Mouse (Mus musculus): Measurements from ENCODE around the gene Tle3. TPM values are rescaled to one million over a fixed set of nuclear protein-coding genes. Genes with fewer than 3 reads are reported as not detected.

The Tle3 gene
- polyA plus RNA-seq, 1 experiment from 2014 or later = 6.4 TPM

GRCm38 (mm10) chr9:61377706-61378479 lies 5.7 kb downstream of the Tle3 start:
- peaks cover 75% of the 10 kb centered on the region for H3K27me3 ChIP-seq (ENCODE audit: control insufficient read depth, insufficient read depth, low read length)
- no peak overlapping the region for H3K4me2 ChIP-seq (ENCODE audit: low read length)
- peaks cover 31 to 79% of the 10 kb centered on the region in 2 experiments for H3K4me1 ChIP-seq (ENCODE audit: control insufficient read depth in 2 of 2, insufficient read depth in 2 of 2, low read length in 2 of 2)

GRCm38 (mm10) chr9:61378516-61378915 lies 6.3 kb downstream of the Tle3 start:
- no peak overlapping the region for H3K9ac ChIP-seq (ENCODE audit: low read length)
- no peak overlapping the region for H3K27ac ChIP-seq (replicated peaks in 1 of 2; ENCODE audit: control insufficient read depth in 1 of 2, insufficient read depth in 1 of 2, low read depth in 2 of 2, low read length in 2 of 2)
- peaks cover 81% of the 10 kb centered on the region for H3K27me3 ChIP-seq (ENCODE audit: control insufficient read depth, insufficient read depth, low read length)
- ATAC-seq (ENCODE audit: insufficient number of reproducible peaks, insufficient read depth, low FRiP score, low read depth) = no peak
- peaks cover 19% of the 10 kb centered on the region for H3K36me3 ChIP-seq (ENCODE audit: control insufficient read depth, insufficient read depth, low read length)
- H3K4me3 ChIP-seq (ENCODE audit: control insufficient read depth in 1 of 2, insufficient read depth in 1 of 2, low read depth in 1 of 2, low read length in 2 of 2) = no peak overlapping the region
- H3K9me3 ChIP-seq (ENCODE audit: control insufficient read depth, low read length) = no peaks in the 10 kb centered on the region
- peaks cover 31 to 77% of the 10 kb centered on the region in 2 experiments for H3K4me1 ChIP-seq (ENCODE audit: control insufficient read depth in 2 of 2, insufficient read depth in 2 of 2, low read length in 2 of 2)
- H3K4me2 ChIP-seq (ENCODE audit: low read length) = no peak overlapping the region
- WGBS = 23% methylated on average over 8 of the region's 8 CpGs

More at GRCm38 (mm10) chr9:61377706-61378479, 5.7 kb downstream of the Tle3 start:
- no peak overlapping the region for H3K27ac ChIP-seq (replicated peaks in 1 of 2; ENCODE audit: control insufficient read depth in 1 of 2, insufficient read depth in 1 of 2, low read depth in 2 of 2, low read length in 2 of 2)
- WGBS = 45% methylated on average over 9 of the region's 9 CpGs
- no peak for ATAC-seq (ENCODE audit: insufficient number of reproducible peaks, insufficient read depth, low FRiP score, low read depth)
- peaks cover 19% of the 10 kb centered on the region for H3K36me3 ChIP-seq (ENCODE audit: control insufficient read depth, insufficient read depth, low read length)
- no peak overlapping the region for H3K9ac ChIP-seq (ENCODE audit: low read length)
- no peaks in the 10 kb centered on the region for H3K9me3 ChIP-seq (ENCODE audit: control insufficient read depth, low read length)
- H3K4me3 ChIP-seq (ENCODE audit: control insufficient read depth in 1 of 2, insufficient read depth in 1 of 2, low read depth in 1 of 2, low read length in 2 of 2) = no peak overlapping the region

DNA sequence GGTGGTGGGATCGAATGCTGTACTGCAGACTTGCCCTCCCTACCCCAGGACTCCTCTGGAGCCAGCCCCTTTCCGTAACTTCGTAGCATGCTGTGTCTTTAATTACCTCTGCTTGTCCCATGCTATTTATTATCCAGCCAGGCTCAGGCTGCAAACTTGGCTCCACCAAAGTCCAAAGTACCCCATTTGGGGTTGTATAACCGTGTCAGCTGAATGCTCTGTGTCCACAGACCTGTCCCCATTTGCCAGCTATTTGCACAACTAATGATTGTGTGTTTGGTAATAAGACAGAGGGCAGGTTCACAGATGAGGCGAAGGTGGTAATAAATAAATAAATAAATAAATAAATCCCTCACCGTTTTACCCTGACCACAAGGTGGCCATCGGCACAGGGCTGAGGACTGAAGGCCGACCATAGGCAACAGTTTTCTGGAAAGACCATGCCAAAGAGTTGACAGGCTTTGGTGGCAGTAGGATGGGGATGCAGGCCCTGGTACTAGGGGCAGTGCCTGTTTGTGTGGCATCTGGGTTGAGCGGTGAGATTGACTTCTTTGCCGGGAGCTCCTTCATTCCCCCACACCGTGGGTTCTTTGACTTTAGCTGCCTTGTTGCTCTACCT lies 7.0 kb downstream of the Tle3 start:
- H3K27me3 ChIP-seq (ENCODE audit: control insufficient read depth, insufficient read depth, low read length) = peaks cover 84% of the 10 kb centered on the region
- 68% methylated on average over 11 of the region's 11 CpGs for WGBS
- peaks cover 19% of the 10 kb centered on the region for H3K36me3 ChIP-seq (ENCODE audit: control insufficient read depth, insufficient read depth, low read length)

GRCm38 (mm10) chr9:61380258-61381062 lies 8.3 kb downstream of the Tle3 start:
- H3K27ac ChIP-seq (replicated peaks in 1 of 2; ENCODE audit: control insufficient read depth in 1 of 2, insufficient read depth in 1 of 2, low read depth in 2 of 2, low read length in 2 of 2) = 0 out of 4 replicates have a peak overlapping the region, but pooled peaks of 1 of the 2 experiments have one; percentile 1
- no peaks in the 10 kb centered on the region for H3K9me3 ChIP-seq (ENCODE audit: control insufficient read depth, low read length)
- H3K27me3 ChIP-seq (ENCODE audit: control insufficient read depth, insufficient read depth, low read length) = peaks cover 86% of the 10 kb centered on the region
- H3K4me2 ChIP-seq (ENCODE audit: low read length) = peak overlapping the region; percentile 24
- peaks cover 29 to 59% of the 10 kb centered on the region in 2 experiments for H3K4me1 ChIP-seq (ENCODE audit: control insufficient read depth in 2 of 2, insufficient read depth in 2 of 2, low read length in 2 of 2)
- 5% methylated on average over 18 of the region's 18 CpGs for WGBS
- peak; percentile 77 for ATAC-seq (ENCODE audit: insufficient number of reproducible peaks, insufficient read depth, low FRiP score, low read depth)
- peaks cover 19% of the 10 kb centered on the region for H3K36me3 ChIP-seq (ENCODE audit: control insufficient read depth, insufficient read depth, low read length)
- H3K9ac ChIP-seq (ENCODE audit: low read length) = no peak overlapping the region
- no peak overlapping the region for H3K4me3 ChIP-seq (ENCODE audit: control insufficient read depth in 1 of 2, insufficient read depth in 1 of 2, low read depth in 1 of 2, low read length in 2 of 2)

More for the DNA sequence above, 7.0 kb downstream of the Tle3 start:
- no peaks in the 10 kb centered on the region for H3K9me3 ChIP-seq (ENCODE audit: control insufficient read depth, low read length)
- H3K9ac ChIP-seq (ENCODE audit: low read length) = no peak overlapping the region
- H3K4me1 ChIP-seq (ENCODE audit: control insufficient read depth in 2 of 2, insufficient read depth in 2 of 2, low read length in 2 of 2) = peaks cover 30 to 71% of the 10 kb centered on the region in 2 experiments
- H3K4me2 ChIP-seq (ENCODE audit: low read length) = no peak overlapping the region
- no peak overlapping the region for H3K27ac ChIP-seq (replicated peaks in 1 of 2; ENCODE audit: control insufficient read depth in 1 of 2, insufficient read depth in 1 of 2, low read depth in 2 of 2, low read length in 2 of 2)
- ATAC-seq (ENCODE audit: insufficient number of reproducible peaks, insufficient read depth, low FRiP score, low read depth) = no peak
- H3K4me3 ChIP-seq (ENCODE audit: control insufficient read depth in 1 of 2, insufficient read depth in 1 of 2, low read depth in 1 of 2, low read length in 2 of 2) = no peak overlapping the region

GRCm38 (mm10) chr9:61381063-61381408 lies 8.9 kb downstream of the Tle3 start:
- no peaks in the 10 kb centered on the region for H3K9me3 ChIP-seq (ENCODE audit: control insufficient read depth, low read length)
- H3K27ac ChIP-seq (replicated peaks in 1 of 2; ENCODE audit: control insufficient read depth in 1 of 2, insufficient read depth in 1 of 2, low read depth in 2 of 2, low read length in 2 of 2) = no peak overlapping the region
- peak; percentile 38; the same call in 1 of the 2 replicates for ATAC-seq (ENCODE audit: insufficient number of reproducible peaks, insufficient read depth, low FRiP score, low read depth)
- H3K4me1 ChIP-seq (ENCODE audit: control insufficient read depth in 2 of 2, insufficient read depth in 2 of 2, low read length in 2 of 2) = peaks cover 29 to 59% of the 10 kb centered on the region in 2 experiments
- peaks cover 19% of the 10 kb centered on the region for H3K36me3 ChIP-seq (ENCODE audit: control insufficient read depth, insufficient read depth, low read length)
- peak overlapping the region; percentile 24 for H3K4me2 ChIP-seq (ENCODE audit: low read length)
- no peak overlapping the region for H3K9ac ChIP-seq (ENCODE audit: low read length)
- peaks cover 86% of the 10 kb centered on the region for H3K27me3 ChIP-seq (ENCODE audit: control insufficient read depth, insufficient read depth, low read length)
- no peak overlapping the region for H3K4me3 ChIP-seq (ENCODE audit: control insufficient read depth in 1 of 2, insufficient read depth in 1 of 2, low read depth in 1 of 2, low read length in 2 of 2)
- WGBS = 24% methylated on average over 2 of the region's 2 CpGs

DNA sequence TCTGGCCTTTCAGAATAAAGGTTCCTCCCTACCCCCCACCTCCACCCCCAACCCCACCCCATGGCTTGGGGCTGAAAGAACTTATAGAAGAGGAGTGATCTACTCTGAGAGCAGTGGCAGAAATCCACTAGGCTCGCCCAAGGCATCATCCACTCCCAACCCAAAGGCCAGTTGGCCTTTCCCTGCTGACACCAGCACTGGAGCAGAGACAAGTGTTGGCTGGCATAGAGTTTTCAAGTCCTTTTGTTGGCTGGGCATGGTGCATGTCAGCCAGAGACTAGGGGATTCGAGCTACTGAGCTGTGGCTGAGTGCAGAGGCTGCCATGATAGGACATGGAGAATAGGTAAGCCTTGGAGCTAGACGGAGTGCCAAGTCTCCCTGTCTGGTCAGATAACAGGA lies 9.3 kb downstream of the Tle3 start:
- 40% methylated on average over 3 of the region's 3 CpGs for WGBS
- H3K27me3 ChIP-seq (ENCODE audit: control insufficient read depth, insufficient read depth, low read length) = peaks cover 86% of the 10 kb centered on the region
- H3K36me3 ChIP-seq (ENCODE audit: control insufficient read depth, insufficient read depth, low read length) = peaks cover 15% of the 10 kb centered on the region
- H3K4me1 ChIP-seq (ENCODE audit: control insufficient read depth in 2 of 2, insufficient read depth in 2 of 2, low read length in 2 of 2) = peaks cover 29 to 55% of the 10 kb centered on the region in 2 experiments
- no peak overlapping the region for H3K27ac ChIP-seq (replicated peaks in 1 of 2; ENCODE audit: control insufficient read depth in 1 of 2, insufficient read depth in 1 of 2, low read depth in 2 of 2, low read length in 2 of 2)
- no peaks in the 10 kb centered on the region for H3K9me3 ChIP-seq (ENCODE audit: control insufficient read depth, low read length)
- no peak overlapping the region for H3K4me3 ChIP-seq (ENCODE audit: control insufficient read depth in 1 of 2, insufficient read depth in 1 of 2, low read depth in 1 of 2, low read length in 2 of 2)
- no peak overlapping the region for H3K9ac ChIP-seq (ENCODE audit: low read length)
- no peak overlapping the region for H3K4me2 ChIP-seq (ENCODE audit: low read length)
- no peak for ATAC-seq (ENCODE audit: insufficient number of reproducible peaks, insufficient read depth, low FRiP score, low read depth)

- Histone ChIP-seq H3K9ac (ENCODE audit: low read length) (no peak overlapping the region), H3K9me3 (ENCODE audit: control insufficient read depth, low read length) (no peaks in the 10 kb centered on the region), H3K4me2 (ENCODE audit: low read length) (no peak overlapping the region), H3K4me3 (ENCODE audit: control insufficient read depth in 1 of 2, insufficient read depth in 1 of 2, low read depth in 1 of 2, low read length in 2 of 2) (no peak overlapping the region), H3K27me3 (ENCODE audit: control insufficient read depth, insufficient read depth, low read length) (peaks cover 86% of the 10 kb centered on the region), H3K27ac (replicated peaks in 1 of 2; ENCODE audit: control insufficient read depth in 1 of 2, insufficient read depth in 1 of 2, low read depth in 2 of 2, low read length in 2 of 2) (no peak overlapping the region), H3K36me3 (ENCODE audit: control insufficient read depth, insufficient read depth, low read length) (peaks cover 4% of the 10 kb centered on the region; the same call in 1 of the 2 replicates), H3K4me1 (ENCODE audit: control insufficient read depth in 2 of 2, insufficient read depth in 2 of 2, low read length in 2 of 2) (peaks cover 25 to 48% of the 10 kb centered on the region in 2 experiments)
- ATAC-seq (ENCODE audit: insufficient number of reproducible peaks, insufficient read depth, low FRiP score, low read depth) = no peak
- 62% methylated on average over 8 of the region's 8 CpGs for WGBS
These were observed 10.5 kb downstream of the Tle3 start for GRCm38 (mm10) chr9:61382595-61383186.
